Mouse (Mus musculus) heart, embryonic 16.5 days (tissue): ENCODE measurements at regions not wholly inside any gene's neighbourhood (a gene's known extent, or its start where the extent isn't known, plus 50 kb on each side); places are given as distances from the start of the nearest gene placed in this dataset.
"Not testable (repeated sequence)": the region's sequence is repeated elsewhere in the genome, so short reads cannot be mapped to it uniquely, and the experiment has no call there.

Source experiments
- ATAC-seq: fragments of 200-750 bp; cut with Nextera tagmentation; replicated peaks from 2 replicates; pipeline ENCODE4 v1.8.0; 2017; ENCODE audit warnings: moderate number of reproducible peaks; ENCODE audit not compliant: insufficient read depth, low FRiP score; ENCODE audit errors: extremely low read depth
- H3K27ac ChIP-seq: fragments of 300-500 bp; sonication (generic); 2 replicates; pipeline ENCODE4 v1.5.1; 2014; ENCODE audit warnings: mild to moderate bottlenecking, low read length, control low read depth, moderate library complexity
- H3K27me3 ChIP-seq: fragments of 300-500 bp; sonication (generic); 2 replicates; pipeline ENCODE4 v1.6.1; 2014; ENCODE audit warnings: low read length, mixed read lengths; ENCODE audit not compliant: control insufficient read depth, insufficient read depth
- H3K36me3 ChIP-seq: fragments of 300-500 bp; sonication (generic); 2 replicates; pipeline ENCODE4 v1.6.1; 2014; ENCODE audit not compliant: control insufficient read depth, insufficient read depth
- H3K4me1 ChIP-seq: fragments of 300-500 bp; sonication (generic); 2 replicates; pipeline ENCODE4 v1.6.1; 2014; ENCODE audit warnings: low read length, mixed read lengths; ENCODE audit not compliant: control insufficient read depth, insufficient read depth
- H3K4me2 ChIP-seq: fragments of 300-500 bp; sonication (generic); 2 replicates; pipeline ENCODE4 v1.6.1; 2014; ENCODE audit warnings: low read depth, mild to moderate bottlenecking, control low read depth, low read length
- H3K4me3 ChIP-seq: fragments of 300-500 bp; sonication (generic); 2 replicates; pipeline ENCODE4 v1.5.1; 2014; ENCODE audit warnings: mild to moderate bottlenecking, control low read depth, low read length
- H3K9ac ChIP-seq: fragments of 300-500 bp; sonication (generic); 2 replicates; pipeline ENCODE4 v1.6.1; 2014; ENCODE audit warnings: low read length, control low read depth
- H3K9me3 ChIP-seq: fragments of 300-500 bp; sonication (generic); replicated peaks from 2 replicates; pipeline ENCODE4 v1.6.1; 2016; ENCODE audit warnings: low read length; ENCODE audit not compliant: control insufficient read depth
- WGBS: fragments of 180-500 bp; shearing (Covaris S2); extraction: QIAGEN DNeasy Blood & Tissue Kit; methylation state at CpG from one replicate; pipeline ENCODE4 v1.1.7; 2014; 5-methylcytosine and 5-hydroxymethylcytosine counted together

DNA sequence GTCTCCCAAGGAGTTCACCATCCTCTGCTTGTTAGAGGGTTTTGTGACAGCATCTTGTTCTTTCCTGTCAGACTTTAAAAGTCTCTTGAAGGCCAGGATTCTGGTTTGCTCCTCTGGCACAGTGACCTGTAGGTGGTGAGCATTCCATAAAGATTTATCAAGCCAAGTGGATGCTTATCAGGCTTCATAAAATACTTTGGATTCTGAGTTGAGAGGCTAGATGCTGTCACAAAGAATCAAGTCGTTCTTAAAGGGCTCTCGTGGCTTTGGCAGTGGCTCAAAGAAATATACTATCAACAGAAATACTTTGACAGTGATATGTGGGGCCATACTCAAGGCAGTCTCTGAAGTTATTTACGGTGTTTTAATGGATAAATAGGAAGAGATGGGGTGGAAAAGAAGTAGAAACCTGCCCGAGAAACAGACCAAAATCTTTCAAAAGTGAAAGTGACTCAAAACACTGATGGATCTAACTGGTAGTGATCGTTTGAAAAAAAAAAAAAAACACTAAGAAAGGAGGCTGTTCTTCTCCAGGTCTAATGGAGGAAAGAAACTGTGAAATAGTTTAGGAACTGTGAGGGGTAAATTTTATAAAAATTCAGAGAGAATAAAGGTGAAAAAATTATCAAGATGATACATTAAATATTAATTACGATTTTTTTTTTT is 273.2 kb upstream of the Pfkp start:
- Histone ChIP-seq H3K27ac (no peak overlapping the region), H3K36me3 (no peaks in the 10 kb centered on the region), H3K27me3 (no peaks in the 10 kb centered on the region), H3K4me1 (no peaks in the 10 kb centered on the region), H3K4me3 (no peak overlapping the region), H3K4me2 (peak overlapping the region; percentile 26), H3K9me3 (no peaks in the 10 kb centered on the region), H3K9ac (no peak overlapping the region)
- 30% methylated on average over 6 of the region's 6 CpGs for WGBS
- no peak for ATAC-seq

DNA sequence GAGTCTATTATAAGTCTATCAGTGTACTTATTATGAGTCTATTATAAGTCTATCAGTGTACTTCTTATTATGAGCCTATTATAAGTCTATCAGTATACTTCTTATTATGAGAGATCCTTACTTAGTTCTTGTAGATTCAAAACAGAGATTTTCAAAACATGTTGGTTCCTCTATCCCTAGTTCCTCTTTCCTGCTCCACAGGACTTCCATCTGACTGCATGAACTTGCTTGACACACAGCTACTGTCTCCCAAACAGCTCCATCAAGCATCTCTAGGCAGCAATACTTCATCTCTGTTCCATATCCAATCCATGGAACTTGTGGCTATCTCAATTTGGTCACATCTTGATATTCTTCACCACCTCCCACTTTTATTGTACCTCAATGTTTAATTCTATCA is 257.4 kb upstream of the Pfkp start:
- Histone ChIP-seq H3K4me3 (no peak overlapping the region), H3K9ac (no peak overlapping the region), H3K4me1 (no peaks in the 10 kb centered on the region), H3K9me3 (no peaks in the 10 kb centered on the region; the same call in 1 of the 2 replicates), H3K36me3 (no peaks in the 10 kb centered on the region), H3K27me3 (no peaks in the 10 kb centered on the region), H3K27ac (no peak overlapping the region), H3K4me2 (no peak overlapping the region)
- ATAC-seq, result no peak

- H3K4me2 ChIP-seq, result no peak overlapping the region
- H3K4me3 ChIP-seq, result no peak overlapping the region
- H3K36me3 ChIP-seq, result no peaks in the 10 kb centered on the region
- no peaks in the 10 kb centered on the region for H3K4me1 ChIP-seq
- WGBS, result 66% methylated on average over 2 of the region's 2 CpGs
- no peaks in the 10 kb centered on the region for H3K27me3 ChIP-seq
- no peak overlapping the region for H3K9ac ChIP-seq
- no peak for ATAC-seq
- no peaks in the 10 kb centered on the region; the same call in 1 of the 2 replicates for H3K9me3 ChIP-seq
- H3K27ac ChIP-seq, result no peak overlapping the region
Measured at GRCm38 (mm10) chr13:6901682-6902081, 253.1 kb upstream of the Pfkp start.

- Histone ChIP-seq H3K9ac (no peak overlapping the region), H3K4me1 (no peaks in the 10 kb centered on the region), H3K27ac (no peak overlapping the region), H3K27me3 (no peaks in the 10 kb centered on the region), H3K4me3 (no peak overlapping the region), H3K9me3 (no peaks in the 10 kb centered on the region), H3K4me2 (no peak overlapping the region), H3K36me3 (no peaks in the 10 kb centered on the region)
- no peak for ATAC-seq
- WGBS, result 70% methylated on average over 1 of the region's 1 CpGs
Measured at GRCm38 (mm10) chr13:6897666-6898065, 249.1 kb upstream of the Pfkp start.

DNA sequence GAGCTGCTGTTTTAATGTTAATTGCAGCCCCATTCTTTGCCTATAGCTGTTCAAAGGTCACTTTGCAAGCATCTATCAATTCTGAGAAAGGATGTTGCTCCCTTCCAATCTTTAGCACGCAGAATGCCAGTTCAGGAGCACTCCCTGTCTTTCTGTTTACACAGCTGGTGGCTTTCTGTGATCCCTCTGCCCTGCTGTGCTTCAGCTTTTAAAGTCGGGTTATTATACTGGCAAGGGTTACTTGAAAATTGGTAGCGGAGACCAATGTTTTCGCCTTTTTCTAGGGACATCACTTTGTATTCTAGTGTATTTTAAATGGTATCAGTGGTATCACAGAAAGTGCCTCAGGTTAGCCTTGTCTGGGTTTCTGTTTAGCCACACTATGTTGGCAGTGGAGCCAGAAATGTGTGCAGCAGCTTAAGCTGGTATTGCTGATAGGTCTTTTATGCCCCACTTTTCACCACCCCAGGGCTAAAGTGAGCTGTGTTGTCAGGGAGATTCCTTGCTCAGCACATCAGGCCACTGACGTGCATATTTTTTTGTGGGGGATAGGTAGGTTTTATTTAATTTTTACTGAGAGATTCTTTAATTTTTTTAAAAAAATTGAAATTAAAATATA is 243.0 kb upstream of the Pfkp start:
- Histone ChIP-seq H3K4me3 (no peak overlapping the region), H3K9me3 (no peaks in the 10 kb centered on the region), H3K27me3 (no peaks in the 10 kb centered on the region), H3K4me2 (no peak overlapping the region), H3K27ac (no peak overlapping the region), H3K9ac (no peak overlapping the region), H3K4me1 (no peaks in the 10 kb centered on the region), H3K36me3 (no peaks in the 10 kb centered on the region)
- no peak for ATAC-seq
- whole genome bisulfite sequencing, result 43% methylated on average over 5 of the region's 5 CpGs

DNA sequence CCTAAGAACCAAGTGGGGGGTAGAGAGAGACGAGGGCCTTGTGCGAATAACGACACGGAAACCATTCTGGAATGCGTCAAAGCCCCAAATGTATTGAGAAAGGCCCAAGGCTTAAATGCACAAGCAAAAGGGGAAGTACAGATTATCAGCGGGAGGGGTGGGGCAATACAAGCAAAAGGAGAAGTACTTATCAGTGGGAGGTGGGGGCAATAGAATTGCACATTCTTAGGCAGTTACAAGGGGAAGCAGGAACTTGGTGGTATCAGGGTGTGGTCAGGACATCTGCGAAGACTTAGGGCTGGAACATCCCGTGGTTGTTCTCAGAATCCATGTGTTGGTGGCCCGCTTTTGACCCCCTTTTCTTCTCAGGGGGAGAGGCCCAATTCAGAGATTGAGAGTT is 240.9 kb upstream of the Pfkp start:
- not testable (repeated sequence) for H3K4me1 ChIP-seq, H3K9ac ChIP-seq, H3K27ac ChIP-seq, H3K36me3 ChIP-seq, ATAC-seq, H3K9me3 ChIP-seq, H3K4me2 ChIP-seq, H3K27me3 ChIP-seq, H3K4me3 ChIP-seq
- WGBS, result 68% methylated on average over 9 of the region's 9 CpGs

- no peak overlapping the region for H3K4me2 ChIP-seq
- H3K9ac ChIP-seq, result no peak overlapping the region
- H3K4me3 ChIP-seq, result no peak overlapping the region
- H3K27ac ChIP-seq, result no peak overlapping the region
- H3K27me3 ChIP-seq, result no peaks in the 10 kb centered on the region
- WGBS, result 82% methylated on average over 1 of the region's 1 CpGs
- no peaks in the 10 kb centered on the region for H3K36me3 ChIP-seq
- no peak for ATAC-seq
- no peaks in the 10 kb centered on the region; the same call in 1 of the 2 replicates for H3K9me3 ChIP-seq
- no peaks in the 10 kb centered on the region for H3K4me1 ChIP-seq
Measured at GRCm38 (mm10) chr13:6888381-6888780, 239.8 kb upstream of the Pfkp start.

DNA sequence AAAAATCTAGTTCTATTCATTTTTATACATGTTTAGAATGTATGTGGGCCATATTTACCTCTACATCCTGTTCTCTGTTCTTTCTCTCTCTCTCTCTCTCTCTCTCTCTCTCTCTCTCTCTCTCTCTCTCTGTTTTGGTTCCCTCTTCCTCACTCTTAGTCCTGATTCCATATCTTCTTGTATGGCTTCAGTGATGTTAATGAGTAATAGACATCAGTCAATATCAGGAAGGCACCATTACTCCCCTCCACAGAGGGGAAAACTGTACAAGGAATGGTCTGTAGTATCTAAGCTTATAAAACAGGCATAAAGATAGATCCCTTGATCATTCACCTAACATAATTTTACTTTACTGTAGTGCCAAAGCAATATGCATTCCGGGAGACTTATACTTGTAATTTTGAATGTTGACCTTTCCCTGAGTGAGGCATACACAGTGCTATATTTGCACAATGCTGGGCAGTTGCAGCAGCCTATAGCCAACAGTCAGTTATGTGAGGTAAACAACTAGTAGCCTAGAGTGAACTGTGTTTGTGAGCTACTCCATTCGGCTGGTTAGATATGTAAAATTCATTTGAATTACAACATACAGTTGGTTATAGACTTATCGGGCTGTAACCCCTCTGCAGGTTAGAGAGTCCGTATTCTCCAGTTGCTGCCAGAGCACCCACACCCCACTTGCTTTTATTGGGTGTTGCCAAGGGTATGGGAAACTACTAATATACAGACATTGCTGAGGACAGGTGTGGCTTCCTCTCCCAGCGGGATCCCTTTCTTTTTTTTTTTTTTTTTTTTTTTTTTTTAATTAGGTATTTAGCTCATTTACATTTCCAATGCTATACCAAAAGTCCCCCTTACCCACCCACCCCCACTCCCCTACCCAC is 228.7 kb upstream of the Pfkp start:
- 84% methylated on average over 5 of the region's 5 CpGs for WGBS
- Histone ChIP-seq H3K36me3 (no peaks in the 10 kb centered on the region), H3K27ac (no peak overlapping the region), H3K9ac (no peak overlapping the region), H3K4me3 (no peak overlapping the region), H3K9me3 (no peaks in the 10 kb centered on the region), H3K4me1 (no peaks in the 10 kb centered on the region), H3K27me3 (no peaks in the 10 kb centered on the region), H3K4me2 (no peak overlapping the region)
- no peak for ATAC-seq

- no peak for ATAC-seq
- WGBS, result 58% methylated on average over 1 of the region's 1 CpGs
- Histone ChIP-seq H3K4me3 (no peak overlapping the region), H3K27me3 (no peaks in the 10 kb centered on the region), H3K9ac (no peak overlapping the region), H3K4me2 (no peak overlapping the region), H3K36me3 (no peaks in the 10 kb centered on the region), H3K9me3 (no peaks in the 10 kb centered on the region), H3K4me1 (no peaks in the 10 kb centered on the region), H3K27ac (no peak overlapping the region)
Measured at GRCm38 (mm10) chr13:6862186-6862585, 213.6 kb upstream of the Pfkp start.
